Mouse (Mus musculus): ENCODE data around the gene Ggt5.

The Ggt5 gene

DNA sequence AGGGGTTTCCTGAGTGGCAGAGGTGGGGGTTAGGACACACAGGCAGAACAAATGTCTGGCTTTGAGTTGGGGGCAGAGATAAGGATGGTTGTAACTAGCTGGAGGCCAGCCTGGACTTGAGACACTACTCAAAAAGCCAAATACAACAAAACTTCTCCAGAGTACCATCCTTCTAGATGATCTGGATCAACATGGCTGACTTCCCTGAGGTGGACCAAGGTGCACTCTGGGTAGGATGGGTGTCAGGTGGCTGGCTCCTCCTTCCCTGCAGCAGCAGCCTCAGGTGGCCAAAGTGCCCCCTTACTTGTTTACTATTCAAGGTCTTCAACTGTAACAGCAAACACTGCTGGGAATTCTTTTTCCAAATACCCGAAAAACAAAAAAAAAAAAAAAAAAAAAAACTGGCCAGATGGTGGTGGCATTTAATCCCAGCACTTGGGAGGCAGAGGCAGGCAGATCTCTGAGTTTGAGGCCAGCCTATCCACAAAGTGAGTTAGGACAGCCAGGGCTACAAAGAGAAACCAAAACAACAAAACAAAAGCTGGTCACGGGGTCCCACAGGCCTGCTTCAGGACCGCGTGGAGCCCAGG is 60.4 kb downstream of the Ggt5 start:
- CTCF ChIA-PET, result interaction anchor here (0.7 kb wide), 1 partner anchor 569 kb away, joined by 6 read pairs; no protein-coding TSS in a partner anchor

DNA sequence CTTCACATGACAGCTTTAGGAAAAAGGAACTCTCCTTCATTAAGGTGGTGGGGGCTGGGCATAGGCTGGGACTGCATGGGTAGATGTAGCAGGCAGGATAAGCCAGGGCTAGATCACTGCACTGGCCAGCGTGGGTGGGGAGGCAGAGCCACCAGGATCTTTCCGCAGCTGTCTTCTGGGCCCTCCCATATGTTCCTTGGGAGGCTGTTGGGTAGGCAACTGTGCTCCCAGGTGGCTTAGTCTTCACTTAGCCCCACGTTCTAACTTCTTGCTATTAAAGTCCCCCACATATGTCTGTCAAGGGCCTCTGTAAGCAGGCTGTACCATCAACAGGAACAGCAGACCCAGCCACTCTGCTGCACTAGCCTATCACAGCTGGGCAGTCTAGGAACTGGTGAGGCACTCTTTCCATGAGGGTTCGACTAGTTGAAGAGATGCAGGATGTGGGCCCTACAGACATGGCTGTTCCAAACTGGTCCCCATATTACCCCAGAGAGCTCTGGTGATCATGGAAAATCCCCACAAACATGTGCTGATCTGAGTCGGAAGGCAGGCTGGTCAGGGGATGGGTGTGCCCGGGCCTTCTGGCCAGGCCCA is 61.3 kb downstream of the Ggt5 start:
- CTCF ChIA-PET, result interaction anchor here (0.7 kb wide), 1 partner anchor 570 kb away, joined by 6 read pairs; no protein-coding TSS in a partner anchor

DNA sequence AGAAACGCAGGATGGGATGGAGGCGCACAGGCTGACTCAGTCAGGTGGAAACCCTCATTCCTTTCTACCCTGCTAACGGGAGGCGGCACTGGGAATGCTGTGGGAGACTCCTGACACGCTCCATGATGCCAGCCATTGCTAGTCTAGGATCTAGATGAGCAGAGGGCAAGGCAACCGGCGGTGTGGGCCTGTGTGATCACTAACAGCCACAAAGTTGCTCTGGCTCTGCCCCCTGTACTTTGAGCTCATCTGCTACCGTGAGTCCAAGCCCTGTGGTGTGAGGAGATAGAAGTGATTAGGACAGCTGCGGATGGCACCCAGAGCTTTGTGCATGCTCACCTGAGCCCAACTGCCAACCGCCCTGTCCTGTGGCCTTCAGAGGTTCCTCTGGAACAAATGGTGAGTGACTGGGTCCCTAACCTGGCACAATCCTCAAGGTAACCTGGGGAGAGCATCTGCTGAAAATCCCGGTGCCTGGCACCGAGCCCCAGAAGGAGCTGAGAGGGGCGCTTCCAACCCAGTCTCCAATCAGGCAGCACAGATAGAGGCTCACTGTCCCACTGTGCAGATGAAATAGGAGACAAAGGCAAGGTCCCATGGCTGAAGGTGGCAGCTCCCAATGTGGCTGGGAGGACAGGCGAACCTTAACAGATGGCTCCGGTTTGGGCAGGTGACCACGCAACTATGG is 62.4 kb downstream of the Ggt5 start:
- CTCF ChIA-PET, result no interaction called here

DNA sequence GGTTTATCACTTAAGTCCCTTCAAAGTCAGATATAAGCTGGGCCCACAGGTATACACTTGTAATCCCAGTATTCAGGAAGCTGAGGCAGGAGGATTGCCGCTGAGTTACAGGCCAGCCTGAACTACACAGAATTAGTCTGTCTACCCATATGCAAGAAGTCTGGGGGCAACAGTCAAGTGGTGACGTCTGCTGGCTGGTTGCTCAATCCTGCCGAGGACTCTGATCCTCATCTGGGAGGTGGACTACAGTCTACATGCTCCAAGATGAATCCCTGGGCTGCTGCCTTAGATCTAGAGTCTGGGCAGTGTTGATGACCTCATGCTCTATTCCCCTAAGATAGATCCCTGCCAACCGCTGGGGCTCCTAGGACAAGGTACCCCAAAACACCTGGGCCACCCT is 64.9 kb downstream of the Ggt5 start:
- CTCF ChIA-PET, result no interaction called here

DNA sequence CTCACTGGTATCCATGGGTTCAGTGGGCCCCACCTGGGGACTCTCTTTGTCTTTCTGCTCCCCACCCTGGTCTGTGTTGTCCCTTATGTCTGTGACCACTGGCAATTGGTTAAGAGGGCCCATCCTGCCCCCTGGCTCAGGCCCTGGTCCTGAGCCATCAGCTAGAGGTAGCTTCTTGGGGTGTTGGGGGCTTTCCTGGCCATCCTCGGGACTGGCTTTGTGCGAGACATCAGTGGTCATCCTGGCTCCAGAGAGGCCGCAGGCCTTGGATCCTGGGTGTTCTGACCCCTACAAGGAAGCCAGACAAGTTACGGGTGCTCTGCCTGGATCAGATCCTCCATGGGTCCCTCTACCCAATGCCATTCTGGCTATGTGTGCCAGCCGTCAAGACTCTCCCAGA is 68.0 kb downstream of the Ggt5 start:
- CTCF ChIA-PET, result interaction anchor here (0.6 kb wide), 1 partner anchor 269 kb away, joined by 3 read pairs; no protein-coding TSS in a partner anchor

DNA sequence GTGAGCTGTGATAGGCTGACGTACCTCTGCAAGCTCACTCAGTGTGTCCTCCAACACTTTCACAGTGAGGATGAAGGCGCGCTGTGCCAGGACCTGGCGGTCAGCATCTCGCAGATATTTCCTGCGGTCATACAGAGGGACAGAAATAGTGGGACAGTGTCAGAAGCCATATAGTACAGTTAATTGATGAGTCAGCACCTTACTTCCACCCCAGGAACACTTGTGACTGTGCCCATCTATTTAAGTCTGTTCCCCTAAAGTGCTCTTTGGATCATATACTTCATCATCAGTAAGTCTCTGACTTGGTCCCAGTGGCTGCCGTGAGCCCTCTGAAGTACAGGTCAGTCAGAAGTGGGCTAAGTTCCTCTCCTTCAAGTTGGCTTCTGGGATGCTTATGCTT is 68.6 kb downstream of the Ggt5 start:
- CTCF ChIA-PET, result no interaction called here

DNA sequence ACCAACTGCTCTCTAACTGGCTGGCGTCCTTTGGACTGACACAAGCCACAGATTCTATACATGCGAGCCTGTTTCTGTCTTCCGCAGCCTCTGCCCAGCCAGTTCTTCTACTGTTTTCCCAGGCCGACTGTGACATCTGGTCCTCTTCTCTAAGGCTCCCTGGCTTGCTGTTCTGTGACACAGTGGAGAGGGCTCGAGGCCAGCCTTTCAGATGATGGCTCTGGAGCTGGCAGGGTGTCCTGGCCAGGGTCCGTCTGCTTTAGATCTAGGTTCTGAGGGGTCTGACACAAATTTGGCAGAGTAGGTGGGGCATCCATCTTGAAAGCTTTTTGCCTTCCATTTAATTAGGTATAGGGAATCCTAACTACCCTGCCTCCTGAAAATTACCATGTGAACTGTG is 72.2 kb downstream of the Ggt5 start:
- CTCF ChIA-PET, result interaction anchor here (0.5 kb wide), 1 partner anchor 417 kb away, joined by 3 read pairs; no protein-coding TSS in a partner anchor

DNA sequence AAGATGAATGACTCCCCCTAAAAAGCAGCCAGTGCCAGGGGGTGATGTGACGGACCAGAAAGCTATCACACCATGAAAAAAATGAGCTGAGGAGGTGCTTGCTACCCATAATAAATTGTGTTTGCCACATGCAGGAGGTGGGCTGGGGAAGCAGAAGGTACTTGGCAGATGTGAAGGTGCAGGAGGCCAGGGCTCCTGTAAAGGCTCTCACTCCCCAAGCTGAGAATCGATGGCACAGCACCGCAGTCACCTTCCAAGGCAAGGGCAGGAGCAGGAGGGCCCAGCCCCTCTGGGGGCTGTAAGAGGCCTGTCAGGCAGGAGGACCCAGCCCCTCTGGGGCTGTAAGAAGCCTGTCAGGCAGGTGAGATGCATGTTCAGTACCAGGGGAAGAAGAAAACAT is 72.7 kb downstream of the Ggt5 start:
- CTCF ChIA-PET, result interaction anchor here (0.5 kb wide), 1 partner anchor 417 kb away, joined by 3 read pairs; no protein-coding TSS in a partner anchor

DNA sequence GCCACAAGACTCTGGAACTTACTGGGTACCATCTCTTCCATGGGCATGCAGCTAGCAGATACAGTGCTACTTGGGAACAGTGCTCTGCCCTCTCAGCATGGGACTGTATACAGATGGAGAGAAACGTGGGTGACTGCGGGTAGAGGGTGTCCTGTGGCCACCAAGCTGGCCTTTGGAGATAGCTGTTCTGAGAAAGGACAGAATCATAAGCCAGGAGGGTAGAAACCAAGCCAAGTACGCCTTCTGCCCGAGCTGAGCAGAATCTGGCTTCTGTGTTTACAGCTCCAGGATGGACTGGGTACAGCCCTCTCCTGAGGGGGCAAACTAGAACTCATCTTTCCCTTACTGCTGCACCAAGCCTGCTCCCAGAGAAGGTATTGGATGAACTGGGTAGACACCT is 73.4 kb downstream of the Ggt5 start:
- CTCF ChIA-PET, result no interaction called here

DNA sequence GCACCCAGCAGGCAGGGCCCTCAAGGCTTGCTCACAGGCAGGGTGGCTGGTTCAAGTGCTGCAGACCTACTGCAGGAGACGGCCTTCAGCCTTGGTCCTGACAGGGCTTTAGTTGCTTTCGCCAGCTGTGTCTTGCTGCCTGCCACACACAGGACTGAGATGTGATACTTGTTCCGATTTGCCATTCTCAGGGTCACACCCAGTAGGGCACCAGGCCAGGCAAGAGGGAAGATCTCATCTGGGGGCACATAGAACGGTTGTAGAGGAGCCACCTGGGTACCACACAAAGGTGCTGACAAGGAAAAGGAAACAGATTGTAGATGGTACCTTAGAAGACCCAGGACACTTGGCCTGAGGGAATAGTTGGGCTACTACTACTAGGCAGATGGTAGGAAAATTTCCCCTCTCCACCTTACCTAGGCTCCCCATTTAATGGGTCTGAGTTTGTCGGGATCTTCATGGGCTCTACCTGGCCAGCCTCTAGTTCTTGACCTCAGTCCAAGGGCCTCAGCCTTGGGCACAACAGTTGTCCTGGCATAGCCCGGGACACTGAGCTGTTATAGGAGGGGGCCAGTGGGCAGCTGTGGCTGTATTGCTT is 75.6 kb downstream of the Ggt5 start:
- CTCF ChIA-PET, result no interaction called here

DNA sequence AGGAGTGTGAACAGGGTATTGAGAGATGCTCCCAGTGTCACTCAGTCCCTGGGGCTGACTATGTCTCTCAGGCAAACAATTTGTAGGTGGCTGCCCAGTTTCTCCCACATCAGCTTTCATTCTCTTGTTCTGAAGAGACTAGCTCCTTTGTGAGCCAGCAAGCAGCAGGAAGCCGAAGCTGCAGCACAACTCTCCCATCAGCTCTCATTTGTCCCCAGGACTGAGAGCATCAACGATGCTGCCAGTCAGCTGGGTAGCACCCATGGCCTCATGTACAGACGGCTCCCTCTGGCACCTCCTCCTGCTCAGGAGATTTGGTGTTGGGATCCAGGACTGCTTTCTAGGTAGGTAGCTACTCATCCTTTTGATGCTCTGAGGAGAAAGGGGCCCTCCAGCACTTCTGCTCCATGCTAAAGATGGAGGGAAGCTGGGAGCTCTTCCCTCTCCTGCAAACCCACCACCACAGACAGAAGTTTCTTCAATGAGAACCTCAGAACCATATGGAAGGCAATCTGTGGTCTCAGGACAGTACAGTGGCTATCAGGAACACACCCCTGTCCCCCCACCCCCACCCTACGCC is 77.4 kb downstream of the Ggt5 start:
- CTCF ChIA-PET, result interaction anchor here (0.7 to 1.0 kb wide), 2 partner anchors 34 to 44 kb away, joined by 7 to 26 read pairs; no protein-coding TSS in a partner anchor

All from spleen, embryonic (tissue).